Mouse (Mus musculus) 3T3-L1 (cell line): ENCODE data around the gene Dnajb4.
"Not testable (repeated sequence)": the region's sequence is repeated elsewhere in the genome, so short reads cannot be mapped to it uniquely, and the experiment has no call there.

Experiments used
- DNase-seq: peaks from one replicate; pipeline ENCODE4 v3.0.0-alpha.2; 2015; ENCODE audit warnings: low read depth, low spot score

The Dnajb4 gene

DNA sequence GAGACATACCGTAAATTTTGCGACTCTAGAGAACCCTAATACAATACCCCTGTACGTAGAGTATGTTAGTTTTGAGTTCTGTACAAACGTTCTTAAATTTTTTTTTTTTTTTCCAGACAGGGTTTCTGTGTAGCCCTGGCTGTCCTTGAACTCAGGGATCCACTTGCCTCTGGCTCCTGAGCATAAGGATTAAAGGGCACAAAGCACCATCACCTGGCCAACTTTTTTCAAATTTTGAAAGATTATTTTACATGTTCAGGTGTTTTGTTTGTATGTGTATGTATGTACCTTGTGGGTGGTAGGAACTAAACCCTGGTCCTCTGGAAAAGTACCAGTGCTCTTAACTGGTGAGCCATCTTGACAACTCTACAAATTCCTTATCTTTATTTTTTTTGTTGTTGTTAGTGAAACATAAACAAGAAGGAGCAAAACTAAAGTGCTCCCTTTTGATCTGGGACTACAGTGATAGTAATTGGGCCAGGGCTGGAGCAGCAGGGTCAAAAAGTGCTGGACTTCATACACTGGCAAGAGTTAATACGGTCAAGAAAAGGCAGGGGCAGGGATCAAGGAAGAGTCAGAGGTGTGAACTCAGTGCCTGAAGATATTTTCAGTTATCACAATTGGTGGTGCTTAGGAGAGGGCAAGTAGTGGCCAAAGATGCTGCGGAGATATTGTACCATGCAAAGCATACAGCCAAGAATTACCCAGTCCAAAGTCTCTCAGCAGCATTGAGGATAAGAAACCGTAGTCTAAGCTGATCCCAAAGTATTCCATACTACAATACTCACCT lies 1.8 kb downstream of the Dnajb4 start:
- no peak for DNase-seq

GRCm38 (mm10) chr3:152207156-152207555 lies 2.9 kb downstream of the Dnajb4 start:
- peak; percentile 56 for DNase-seq

GRCm38 (mm10) chr3:152204577-152204976 lies 5.5 kb downstream of the Dnajb4 start:
- DNase-seq, result no peak

DNA sequence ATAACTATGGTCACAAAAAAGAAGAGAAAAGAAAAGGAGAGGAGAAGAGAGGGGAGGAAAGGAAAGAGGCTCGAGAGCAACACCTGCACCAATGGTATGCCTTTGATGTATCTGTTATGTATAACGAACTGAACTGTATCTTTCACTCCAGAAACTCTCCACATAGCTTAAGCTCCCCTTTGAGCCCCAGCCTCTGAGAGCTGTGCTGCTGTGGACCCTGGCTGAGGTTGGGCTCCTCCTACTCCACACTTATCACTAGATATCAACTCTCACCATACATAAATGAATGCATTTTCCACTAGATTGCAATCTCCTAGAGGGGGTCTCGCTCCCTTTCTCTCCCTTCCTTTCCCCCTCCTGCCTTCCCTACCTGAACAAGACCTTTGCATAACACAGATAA lies 6.1 kb downstream of the Dnajb4 start:
- DNase-seq, result no peak

DNA sequence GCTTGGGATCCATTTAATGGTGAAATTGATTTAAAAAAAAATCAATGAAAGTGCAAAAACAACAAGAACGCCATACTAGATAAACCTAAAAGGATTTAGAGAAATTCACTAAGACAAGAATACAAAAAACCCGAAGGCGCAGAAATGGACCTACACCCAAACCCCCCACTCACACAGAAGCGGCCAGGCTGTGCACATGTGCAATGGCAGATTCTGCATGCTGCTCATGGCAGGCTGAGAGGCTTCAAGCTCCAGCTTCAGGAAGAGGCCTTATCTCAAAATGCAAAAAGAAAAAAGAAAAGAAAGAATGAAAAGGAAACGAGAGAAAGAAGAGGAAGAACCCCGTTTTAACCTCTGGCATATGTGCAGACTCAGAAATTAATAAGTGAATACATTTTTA lies 6.7 kb downstream of the Dnajb4 start:
- no peak for DNase-seq

DNA sequence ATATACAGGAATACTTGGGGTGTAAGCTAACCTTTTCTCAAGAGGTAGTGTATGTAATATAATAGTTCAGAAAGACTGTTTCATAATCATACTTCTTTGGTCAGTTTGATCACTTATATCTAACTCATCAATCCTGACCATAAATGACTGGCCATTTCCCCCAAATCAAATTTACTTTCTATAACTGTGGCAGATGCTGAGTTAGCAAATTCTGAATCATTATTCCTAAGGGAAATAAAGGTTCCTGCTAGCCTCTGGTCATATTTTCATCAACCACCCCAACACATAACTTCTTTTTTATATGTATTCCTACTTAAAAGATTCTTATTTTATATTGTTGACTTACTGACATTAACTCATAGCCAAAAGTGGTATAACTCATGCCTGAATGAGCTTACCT lies 7.2 kb downstream of the Dnajb4 start:
- no peak for DNase-seq

- no peak for DNase-seq
These were observed 8.5 kb downstream of the Dnajb4 start for GRCm38 (mm10) chr3:152201651-152202050.

DNA sequence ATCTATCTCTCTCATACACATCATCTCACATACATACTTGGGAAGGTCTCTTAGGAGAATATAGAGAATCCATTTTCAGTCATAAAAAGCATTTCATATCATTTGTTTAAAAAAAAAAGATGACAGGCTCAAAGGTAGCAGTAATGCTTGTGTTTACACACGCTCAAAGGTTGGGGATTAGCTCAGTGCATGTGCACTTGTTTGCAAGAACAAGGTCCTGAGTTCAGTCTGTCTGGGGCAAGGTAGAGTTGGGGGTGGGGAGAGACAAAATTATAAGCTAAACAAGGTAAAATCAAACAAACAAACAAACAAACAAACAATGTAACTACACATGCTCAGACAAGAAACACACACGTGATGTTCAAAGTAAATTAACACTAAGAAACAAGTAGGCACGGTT lies 8.9 kb downstream of the Dnajb4 start:
- DNase-seq, result no peak

DNA sequence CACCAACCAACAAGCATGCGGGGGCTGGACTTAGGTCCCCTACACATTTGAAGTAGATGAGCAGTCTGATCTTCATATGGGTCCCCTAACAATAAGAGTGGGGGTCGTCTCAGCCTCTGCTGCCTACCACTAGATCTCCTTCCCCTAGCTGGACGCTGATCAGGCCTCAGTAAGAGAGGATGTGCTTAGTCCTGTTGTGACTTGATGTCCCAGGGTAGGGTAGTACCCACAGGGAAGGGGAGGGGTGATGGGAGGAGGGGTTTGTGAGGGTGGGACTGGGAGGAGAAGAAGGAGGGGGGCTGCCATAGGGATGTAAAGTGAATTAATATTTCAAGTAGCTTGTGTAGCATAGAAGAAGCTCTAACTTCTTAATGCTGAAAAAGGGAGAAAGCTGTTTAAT lies 11.0 kb downstream of the Dnajb4 start:
- no peak for DNase-seq

GRCm38 (mm10) chr3:152197246-152197645 lies 12.9 kb downstream of the Dnajb4 start:
- not testable (repeated sequence) for DNase-seq

GRCm38 (mm10) chr3:152193635-152194097 lies 16.4 kb downstream of the Dnajb4 start:
- peak; percentile 98 for DNase-seq

- DNase-seq, result no peak
These were observed 16.9 kb downstream of the Dnajb4 start for GRCm38 (mm10) chr3:152193177-152193576.

- DNase-seq, result peak; percentile 77
These were observed 17.7 kb downstream of the Dnajb4 start for GRCm38 (mm10) chr3:152192238-152192931.

GRCm38 (mm10) chr3:152191791-152192237 lies 18.3 kb downstream of the Dnajb4 start:
- peak; percentile 78 for DNase-seq

DNA sequence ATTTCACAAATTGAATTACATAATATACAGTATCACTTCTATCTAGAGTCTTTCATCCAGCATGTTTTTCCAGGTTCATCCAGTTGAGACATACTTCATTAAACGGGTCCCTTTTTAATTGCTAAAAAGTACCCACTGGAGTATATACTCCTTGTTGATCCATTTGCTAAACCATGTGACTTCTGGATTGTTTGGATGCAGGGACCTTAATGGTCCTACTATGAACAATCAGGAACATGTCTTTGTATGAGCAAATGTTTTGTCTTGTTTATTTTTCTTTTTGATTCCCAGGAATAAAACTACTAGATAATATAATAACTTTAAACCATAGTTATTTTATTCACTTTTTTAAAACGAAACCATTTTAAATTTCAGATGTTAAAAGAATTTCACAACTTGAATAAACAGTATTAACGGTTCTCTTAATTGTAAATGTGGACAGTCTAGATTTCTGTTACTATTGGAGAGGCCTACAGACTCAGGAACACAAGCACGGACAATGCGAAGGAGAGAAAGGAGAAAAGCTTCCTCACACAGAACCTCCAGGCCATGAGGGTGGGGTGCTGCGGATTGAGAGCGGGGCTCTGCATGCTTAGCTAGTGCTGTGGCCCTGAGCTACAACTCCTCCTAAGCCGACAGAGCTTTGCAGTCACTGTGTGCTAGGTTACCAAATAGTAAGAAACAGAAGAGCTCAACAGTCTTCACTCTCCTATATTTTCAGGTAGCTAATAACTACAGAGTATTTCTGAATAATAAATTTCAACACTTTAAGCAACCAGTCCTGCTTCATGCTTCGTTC lies 19.2 kb downstream of the Dnajb4 start:
- DNase-seq, result no peak

- no peak for DNase-seq
These were observed 20.8 kb downstream of the Dnajb4 start for GRCm38 (mm10) chr3:152189306-152189705.

DNA sequence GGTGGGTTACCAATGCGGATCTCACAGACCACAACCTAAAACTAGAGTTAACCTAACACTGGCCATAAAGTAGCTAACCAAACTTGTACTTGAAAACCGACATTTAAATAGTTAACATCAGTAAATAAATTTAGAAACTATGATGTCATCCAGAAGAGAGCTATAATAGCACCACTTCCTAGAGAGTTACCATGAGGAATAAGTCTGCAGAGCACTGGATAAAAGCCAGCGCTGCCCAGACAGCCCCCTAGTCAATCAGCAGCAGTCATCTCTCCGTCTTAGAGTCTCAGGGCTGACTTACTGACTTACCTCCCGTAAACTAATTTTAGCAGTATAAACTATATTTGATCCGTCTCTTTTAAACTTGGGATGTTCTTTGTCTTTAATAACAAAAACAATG lies 24.0 kb downstream of the Dnajb4 start:
- no peak for DNase-seq

GRCm38 (mm10) chr3:152183522-152183921 lies 26.6 kb downstream of the Dnajb4 start:
- no peak for DNase-seq

DNA sequence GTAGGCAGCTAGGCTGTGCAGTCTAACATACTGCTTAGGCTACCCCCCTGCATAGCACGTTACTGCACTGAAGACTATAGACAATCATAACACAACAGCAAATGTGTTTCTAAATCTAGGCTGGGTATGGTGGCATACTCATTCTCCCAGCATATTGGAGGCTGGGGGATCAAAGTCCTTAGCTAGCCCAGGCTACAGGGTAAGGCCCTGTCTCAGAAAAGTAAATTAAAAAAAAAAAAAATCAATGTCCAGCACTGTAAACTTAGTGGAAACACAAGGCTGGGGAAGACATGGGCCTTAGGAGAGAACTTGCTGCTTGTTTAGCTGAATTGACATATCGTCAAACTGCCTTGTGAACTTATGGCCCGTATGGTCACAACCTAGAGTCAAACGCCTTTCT lies 29.5 kb downstream of the Dnajb4 start:
- no peak for DNase-seq

DNA sequence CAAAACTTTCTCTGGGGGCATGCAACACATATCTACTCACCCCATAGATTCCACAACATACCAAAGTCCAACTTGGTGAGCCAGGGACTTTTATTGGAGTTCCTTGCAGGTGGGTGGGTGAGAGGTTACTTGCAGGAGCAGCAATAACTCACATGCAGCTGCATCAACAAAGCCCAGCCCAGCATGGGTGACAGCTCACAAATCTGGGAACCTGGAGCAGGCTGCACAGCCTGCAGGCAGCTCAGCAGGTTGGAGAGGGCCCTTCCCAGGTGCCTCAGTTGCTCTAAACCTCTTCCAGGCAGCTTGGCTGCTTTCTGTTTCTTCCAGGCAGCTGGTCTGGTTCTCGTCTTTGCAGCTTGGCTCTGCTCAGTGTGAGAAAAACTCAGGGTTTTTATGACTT lies 30.8 kb downstream of the Dnajb4 start:
- DNase-seq, result no peak

GRCm38 (mm10) chr3:152178816-152179215 lies 31.3 kb downstream of the Dnajb4 start:
- DNase-seq, result no peak

GRCm38 (mm10) chr3:152172322-152172935 lies 37.7 kb downstream of the Dnajb4 start:
- DNase-seq, result no peak
